Mouse (Mus musculus) cerebellum, adult 9-11 months (tissue): ENCODE data around the gene Sema5a.

Source experiments
- DNase-seq: peaks from one replicate; pipeline ENCODE4 v3.0.0; 2022

The Sema5a gene

GRCm38 (mm10) chr15:32568181-32568857 lies 323.7 kb downstream of the Sema5a start:
- DNase-seq, result peak; percentile 47

- no peak for DNase-seq
These were observed 324.3 kb downstream of the Sema5a start for GRCm38 (mm10) chr15:32568858-32569387.

- DNase-seq, result no peak
These were observed 329.7 kb downstream of the Sema5a start for GRCm38 (mm10) chr15:32574327-32574726.

- no peak for DNase-seq
These were observed 330.6 kb downstream of the Sema5a start for GRCm38 (mm10) chr15:32575212-32575611.

- DNase-seq, result no peak
These were observed 334.7 kb downstream of the Sema5a start for GRCm38 (mm10) chr15:32579351-32579750.

GRCm38 (mm10) chr15:32590641-32591040 lies 346.0 kb downstream of the Sema5a start:
- DNase-seq, result no peak

GRCm38 (mm10) chr15:32593746-32594145 lies 349.1 kb downstream of the Sema5a start:
- no peak for DNase-seq

GRCm38 (mm10) chr15:32596574-32596973 lies 352.0 kb downstream of the Sema5a start:
- no peak for DNase-seq

GRCm38 (mm10) chr15:32597189-32597588 lies 352.6 kb downstream of the Sema5a start:
- no peak for DNase-seq

GRCm38 (mm10) chr15:32607236-32607635 lies 362.6 kb downstream of the Sema5a start:
- peak; percentile 56 for DNase-seq

- no peak for DNase-seq
These were observed 366.2 kb downstream of the Sema5a start for GRCm38 (mm10) chr15:32610776-32611175.

GRCm38 (mm10) chr15:32611201-32611600 lies 366.6 kb downstream of the Sema5a start:
- no peak for DNase-seq

- peak; percentile 41 for DNase-seq
These were observed 369.1 kb downstream of the Sema5a start for GRCm38 (mm10) chr15:32613718-32614117.

GRCm38 (mm10) chr15:32615773-32616172 lies 371.2 kb downstream of the Sema5a start:
- DNase-seq, result no peak

- DNase-seq, result no peak
These were observed 374.6 kb downstream of the Sema5a start for GRCm38 (mm10) chr15:32619199-32619598.

- peak; percentile 45 for DNase-seq
These were observed 378.6 kb downstream of the Sema5a start for GRCm38 (mm10) chr15:32623037-32623739.

- no peak for DNase-seq
These were observed 379.5 kb downstream of the Sema5a start for GRCm38 (mm10) chr15:32624106-32624505.

- DNase-seq, result no peak
These were observed 381.4 kb downstream of the Sema5a start for GRCm38 (mm10) chr15:32626031-32626430.

- no peak for DNase-seq
These were observed 389.1 kb downstream of the Sema5a start for GRCm38 (mm10) chr15:32633713-32634112.

GRCm38 (mm10) chr15:32637879-32638278 lies 393.3 kb downstream of the Sema5a start:
- DNase-seq, result no peak

- no peak for DNase-seq
These were observed 402.6 kb downstream of the Sema5a start for GRCm38 (mm10) chr15:32647061-32647687.

GRCm38 (mm10) chr15:32654046-32654445 lies 409.4 kb downstream of the Sema5a start:
- no peak for DNase-seq

GRCm38 (mm10) chr15:32656017-32656416 lies 411.4 kb downstream of the Sema5a start:
- DNase-seq, result no peak

GRCm38 (mm10) chr15:32676446-32676845 lies 431.8 kb downstream of the Sema5a start:
- DNase-seq, result no peak
